ENCODE assay signal across 18 mouse cellular contexts in genomic region chr9:44450387-44450786, GRCm38 (mm10). TPM values are rescaled to one million over a fixed set of nuclear protein-coding genes. Genes with fewer than 3 reads are reported as not detected.
DNase-seq lines count a peak whose midpoint lies in the region; ATAC-seq and TF ChIP-seq lines count a peak whose summit lies in the region.
"Had no signal": no experiment of that assay in that cellular context is flagged by ENCODE, and none has a peak within 500 bp of the region (broad histone marks: within the 10 kb centered on the region; RNA-seq: fewer than 3 reads in every experiment).

No protein-coding gene starts in this region.

- no peaks in the 10 kb centered on the region for H3K4me1 ChIP-seq in heart, postnatal 0 days (ENCODE audit: control insufficient read depth, insufficient read depth)

- H3K4me3 ChIP-seq in heart, postnatal 0 days (ENCODE audit: low read depth, low read length): no peak overlapping the region
- H3K4me3 ChIP-seq: forebrain, embryonic 12.5 days; limb, embryonic 12.5 days; myocyte had no signal

- DNase-seq in heart, postnatal 0 days (ENCODE audit: low spot score): no peak
- no peak for DNase-seq in heart, postnatal 14 days
- DNase-seq in lung, postnatal 36 days: peak; percentile 58
- DNase-seq in lung, postnatal 10 days: no peak
- DNase-seq in ZHBTc4 (ENCODE audit: low read depth, low spot score): peak; percentile 77
- peak; percentile 40 for DNase-seq in thymus, postnatal 25 days
- DNase-seq in adrenal gland, postnatal 25 days: no peak
- DNase-seq in left cerebral cortex, postnatal 25 days (ENCODE audit: low spot score in 2 of 2): no peak
- DNase-seq: adrenal gland, adult 8-10 months; cerebellum, adult 2 months; gastrocnemius, postnatal 25 days had no signal

- no peak for TF ChIP-seq EP300 in heart, postnatal 0 days (IDR thresholded peaks at IDR 0.05; ENCODE audit: low read depth)

- ATAC-seq in heart, postnatal 0 days (ENCODE audit: insufficient read depth, low read depth): no peak
- ATAC-seq: intestine, embryonic 16.5 days had no signal

- no peak overlapping the region for H3K9ac ChIP-seq in heart, postnatal 0 days (replicated peaks; ENCODE audit: low read depth, low read length)
- H3K9ac ChIP-seq: forebrain, embryonic 12.5 days; limb, embryonic 12.5 days had no signal

- H3K27ac ChIP-seq in heart, postnatal 0 days (ENCODE audit: low read depth): no peak overlapping the region
- H3K27ac ChIP-seq: forebrain, embryonic 12.5 days; limb, embryonic 12.5 days had no signal

- intact Hi-C loops in heart, postnatal 14 days (cut with DNase I): no loop called here
- intact Hi-C loops in left cerebral cortex, postnatal 25 days (cut with DNase I): no loop called here

- no peaks in the 10 kb centered on the region for H3K36me3 ChIP-seq in heart, postnatal 0 days (replicated peaks; ENCODE audit: control insufficient read depth, insufficient read depth, low read length)
- H3K36me3 ChIP-seq: forebrain, embryonic 12.5 days; limb, embryonic 12.5 days had no signal

- H3K9me3 ChIP-seq in heart, postnatal 0 days (replicated peaks; ENCODE audit: control insufficient read depth, low read length): no peaks in the 10 kb centered on the region
- H3K9me3 ChIP-seq: forebrain, embryonic 12.5 days; limb, embryonic 12.5 days had no signal

- H3K4me2 ChIP-seq in heart, postnatal 0 days (ENCODE audit: low read depth, low read length): no peak overlapping the region
- H3K4me2 ChIP-seq: forebrain, embryonic 12.5 days; limb, embryonic 12.5 days had no signal

- peaks cover 15% of the 10 kb centered on the region for H3K27me3 ChIP-seq in heart, postnatal 0 days (ENCODE audit: control insufficient read depth, insufficient read depth, low read length)

- TF ChIP-seq CTCF in heart, postnatal 0 days (IDR thresholded peaks at IDR 0.05; ENCODE audit: low read depth): peak; percentile 26

RNA-seq across cellular contexts. Expression of gene Upk2, which starts 4.4 kb away (rescaled TPM):
- total RNA-seq in heart, postnatal 0 days (2014; rRNA removed; ENCODE audit: low replicate concordance): 18.0 TPM in 1 of 2 replicates, not detected in the other
- polyA plus RNA-seq in heart, postnatal 0 days (2015; fragmentation: Nextera tagmentation; extraction: Ambion mirVana): not detected in 2 replicates
- total RNA-seq in heart, postnatal 14 days (2021): not detected
- not detected in 2 replicates for total RNA-seq in adrenal gland, postnatal 25 days (2021)
- total RNA-seq in left cerebral cortex, postnatal 25 days (2021): not detected
- total RNA-seq: adrenal gland, adult 8-10 months; megakaryocyte progenitor cell, adult 5-6 weeks had no signal
- polyA plus RNA-seq: heart, embryonic 16.5 days; myocyte had no signal

RNA-seq across cellular contexts. Expression of gene Foxr1, which starts 9.5 kb away (rescaled TPM):
- total RNA-seq in heart, postnatal 0 days (2014; rRNA removed; ENCODE audit: low replicate concordance): not detected in 2 replicates
- polyA plus RNA-seq in heart, postnatal 0 days (2015; fragmentation: Nextera tagmentation; extraction: Ambion mirVana): not detected in 2 replicates
- total RNA-seq in heart, postnatal 14 days (2021): not detected
- not detected in 2 replicates for total RNA-seq in adrenal gland, postnatal 25 days (2021)
- total RNA-seq in left cerebral cortex, postnatal 25 days (2021): not detected
- total RNA-seq: adrenal gland, adult 8-10 months; gastrocnemius, postnatal 25 days; megakaryocyte progenitor cell, adult 5-6 weeks had no signal
- polyA plus RNA-seq: cerebellum, adult 2 months; embryonic facial prominence, embryonic 11.5 days; forebrain, embryonic 12.5 days; heart, embryonic 16.5 days; intestine, embryonic 16.5 days; limb, embryonic 12.5 days; myocyte had no signal

RNA-seq across cellular contexts. Expression of gene Ccdc84, which starts 32.0 kb away (rescaled TPM):
- 13.7 and 45.1 TPM in 2 replicates for total RNA-seq in heart, postnatal 0 days (2014; rRNA removed; ENCODE audit: low replicate concordance)
- polyA plus RNA-seq in heart, postnatal 0 days (2015; fragmentation: Nextera tagmentation; extraction: Ambion mirVana): 17.2 and 17.7 TPM in 2 replicates
- total RNA-seq in heart, postnatal 14 days (2021): 10 to 100 TPM; 11.4 to 11.9 TPM
- total RNA-seq in adrenal gland, postnatal 25 days (2021): 20.4 and 21.9 TPM in 2 replicates
- total RNA-seq in left cerebral cortex, postnatal 25 days (2021): 10 to 100 TPM; 14.6 to 15.8 TPM

RNA-seq across cellular contexts. Expression of gene Bcl9l, which starts 32.2 kb away (rescaled TPM):
- 12.4 and 33.9 TPM in 2 replicates for total RNA-seq in heart, postnatal 0 days (2014; rRNA removed; ENCODE audit: low replicate concordance)
- 4.4 and 5.2 TPM in 2 replicates for polyA plus RNA-seq in heart, postnatal 0 days (2015; fragmentation: Nextera tagmentation; extraction: Ambion mirVana)
- 10 to 100 TPM; 57.9 to 64.9 TPM for total RNA-seq in heart, postnatal 14 days (2021)
- 56.0 and 82.0 TPM in 2 replicates for total RNA-seq in adrenal gland, postnatal 25 days (2021)
- total RNA-seq in left cerebral cortex, postnatal 25 days (2021): 10 to 100 TPM; 60.3 to 60.9 TPM

RNA-seq across cellular contexts. Expression of gene Trappc4, which starts 43.0 kb away (rescaled TPM):
- total RNA-seq in heart, postnatal 0 days (2014; rRNA removed; ENCODE audit: low replicate concordance): 30.8 and 58.4 TPM in 2 replicates
- polyA plus RNA-seq in heart, postnatal 0 days (2015; fragmentation: Nextera tagmentation; extraction: Ambion mirVana): 72.5 and 79.0 TPM in 2 replicates
- total RNA-seq in heart, postnatal 14 days (2021): 10 to 100 TPM; 32.1 to 35.8 TPM
- 89.7 and 92.0 TPM in 2 replicates for total RNA-seq in adrenal gland, postnatal 25 days (2021)
- total RNA-seq in left cerebral cortex, postnatal 25 days (2021): 10 to 100 TPM; 67.6 to 68.8 TPM

Comparison
In these comparisons a context has a peak if more than half of its experiments do, and no peak if none do; other contexts are left out.
1. DNase-seq: peak in lung, postnatal 36 days (single experiment), ZHBTc4 (single experiment) and thymus, postnatal 25 days (single experiment); none in heart, postnatal 0 days (single experiment), heart, postnatal 14 days (0 of 2), lung, postnatal 10 days (single experiment), adrenal gland, postnatal 25 days (single experiment) and left cerebral cortex, postnatal 25 days (0 of 2).